Mouse (Mus musculus) cerebellum, adult 18-20 months (tissue): ENCODE data around the gene Plb1.

Experiments used
- DNase-seq, 2 experiments: peaks; one replicate each; pipeline ENCODE4 v3.0.0; 2021

The Plb1 gene

DNA sequence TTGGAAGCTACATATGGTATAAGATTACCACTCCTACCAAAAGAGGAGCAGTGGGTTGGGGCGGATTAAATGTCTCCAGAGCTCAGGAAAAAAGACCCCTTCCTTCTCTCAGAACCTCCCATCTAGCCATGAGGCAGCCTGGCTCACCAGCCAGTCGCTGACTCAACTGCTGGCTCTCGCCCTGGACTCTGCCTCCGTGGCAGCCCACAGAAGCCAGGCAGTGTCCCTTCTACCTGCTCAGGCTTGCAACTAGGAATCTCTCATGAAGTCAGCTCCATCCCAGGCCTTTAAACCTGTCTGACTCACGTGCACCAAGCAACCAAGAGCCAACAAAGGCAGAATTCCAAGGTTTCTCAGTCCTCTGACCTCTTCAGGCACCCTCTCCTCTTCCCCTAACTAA lies 103.6 kb downstream of the Plb1 start:
- peak; percentile 67 to 73 for DNase-seq

DNA sequence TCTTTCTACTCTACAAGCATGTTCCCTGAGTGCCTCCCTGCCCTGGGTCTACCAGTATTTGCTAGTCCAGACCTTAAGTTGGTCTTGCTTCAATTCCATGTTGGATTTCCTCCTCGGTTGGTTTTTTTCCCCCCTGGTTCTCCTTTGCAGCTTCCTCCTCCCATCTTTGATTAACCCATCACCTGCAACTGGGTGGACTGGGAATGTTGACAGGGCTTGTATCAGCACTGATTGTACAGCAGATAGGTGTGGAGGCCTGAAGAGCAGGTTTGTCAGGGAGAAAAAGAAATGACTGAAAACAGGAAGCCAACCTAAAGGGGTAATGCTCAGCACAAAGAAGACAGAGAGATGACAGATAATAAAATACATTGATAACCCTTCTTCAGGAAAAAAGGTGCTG lies 104.8 kb downstream of the Plb1 start:
- DNase-seq: no peak

DNA sequence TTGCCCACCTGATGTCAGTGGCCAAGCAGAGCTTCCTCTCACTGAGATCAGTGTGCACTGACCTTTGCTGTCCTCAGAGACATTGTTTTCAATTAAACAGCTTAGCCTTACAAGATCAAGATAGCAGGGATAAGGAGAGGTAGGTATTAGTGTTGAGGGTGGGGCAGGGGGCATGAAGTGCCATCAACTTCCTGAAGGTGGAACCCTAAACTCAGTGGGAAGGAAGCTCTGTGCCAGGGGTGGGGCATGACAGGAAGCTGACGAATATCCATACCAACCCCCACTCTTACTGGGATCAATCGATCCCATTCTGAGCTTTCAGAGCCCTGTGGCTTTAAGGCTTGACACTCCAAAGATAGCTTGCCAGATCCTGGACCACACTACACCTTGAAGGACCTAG lies 105.8 kb downstream of the Plb1 start:
- no peak for DNase-seq

DNA sequence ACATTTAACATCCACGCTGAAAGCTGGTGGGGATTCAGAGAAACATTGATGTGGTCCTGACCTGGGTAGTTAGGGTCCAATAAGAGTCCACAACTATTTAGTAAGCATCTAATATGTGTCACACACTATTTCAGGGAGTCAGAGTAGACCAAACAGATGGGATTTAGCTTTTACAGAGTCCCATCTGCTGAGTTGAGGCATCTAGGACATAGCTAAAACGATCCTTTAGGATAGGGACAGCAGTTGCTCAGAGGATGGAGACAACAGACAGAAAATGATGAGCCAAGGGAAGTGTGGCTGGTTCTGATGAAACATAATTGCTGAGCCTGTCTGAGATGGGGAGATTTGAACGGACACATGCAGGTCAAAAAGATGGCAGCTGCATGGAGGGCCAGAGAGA lies 106.3 kb downstream of the Plb1 start:
- no peak for DNase-seq

DNA sequence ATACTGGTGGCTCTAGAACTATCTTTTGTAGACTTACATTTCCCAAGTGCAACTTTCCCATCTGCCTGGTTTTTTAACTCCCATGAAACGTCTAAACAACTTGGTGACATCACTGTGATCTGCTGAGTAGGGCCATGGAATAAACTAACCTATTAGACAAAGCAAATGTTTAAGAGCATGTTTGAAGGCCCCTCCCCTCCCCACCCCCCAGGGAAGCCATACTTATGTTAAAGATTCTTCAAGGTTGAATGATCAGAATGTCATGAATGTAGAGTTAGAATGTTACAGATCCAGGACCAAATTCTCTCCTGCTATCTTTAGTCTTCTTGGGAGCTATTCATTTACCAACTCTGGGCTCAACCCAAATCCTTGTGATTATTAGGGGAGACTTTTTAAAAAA lies 107.7 kb downstream of the Plb1 start:
- DNase-seq: no peak

DNA sequence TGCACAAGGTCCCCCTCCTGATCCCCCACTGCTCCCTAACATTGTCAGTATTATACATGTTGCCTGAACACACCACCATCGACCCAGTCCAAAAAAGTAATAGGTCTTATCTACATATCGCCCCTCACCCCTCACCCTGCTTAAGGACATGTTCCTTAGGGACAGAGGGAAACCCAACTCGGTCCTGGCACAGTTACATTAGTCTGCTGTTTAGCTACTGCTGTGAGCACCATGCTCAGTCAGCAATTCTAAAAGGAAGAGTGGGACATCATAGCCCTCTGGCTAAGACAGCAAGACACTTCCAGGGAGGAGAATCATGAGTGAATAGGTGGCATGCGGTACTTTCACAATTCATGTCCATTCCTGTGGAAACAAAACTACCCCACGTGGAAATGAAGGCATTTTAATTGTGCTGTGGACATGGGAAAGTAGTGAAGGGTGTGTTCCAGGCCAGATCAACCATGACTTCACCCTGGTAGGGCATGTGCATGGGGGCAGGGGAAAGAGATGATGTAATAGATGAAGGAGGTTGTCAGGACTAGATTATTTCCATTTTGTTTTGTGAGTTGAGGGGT lies 110.3 kb downstream of the Plb1 start:
- no peak for DNase-seq

DNA sequence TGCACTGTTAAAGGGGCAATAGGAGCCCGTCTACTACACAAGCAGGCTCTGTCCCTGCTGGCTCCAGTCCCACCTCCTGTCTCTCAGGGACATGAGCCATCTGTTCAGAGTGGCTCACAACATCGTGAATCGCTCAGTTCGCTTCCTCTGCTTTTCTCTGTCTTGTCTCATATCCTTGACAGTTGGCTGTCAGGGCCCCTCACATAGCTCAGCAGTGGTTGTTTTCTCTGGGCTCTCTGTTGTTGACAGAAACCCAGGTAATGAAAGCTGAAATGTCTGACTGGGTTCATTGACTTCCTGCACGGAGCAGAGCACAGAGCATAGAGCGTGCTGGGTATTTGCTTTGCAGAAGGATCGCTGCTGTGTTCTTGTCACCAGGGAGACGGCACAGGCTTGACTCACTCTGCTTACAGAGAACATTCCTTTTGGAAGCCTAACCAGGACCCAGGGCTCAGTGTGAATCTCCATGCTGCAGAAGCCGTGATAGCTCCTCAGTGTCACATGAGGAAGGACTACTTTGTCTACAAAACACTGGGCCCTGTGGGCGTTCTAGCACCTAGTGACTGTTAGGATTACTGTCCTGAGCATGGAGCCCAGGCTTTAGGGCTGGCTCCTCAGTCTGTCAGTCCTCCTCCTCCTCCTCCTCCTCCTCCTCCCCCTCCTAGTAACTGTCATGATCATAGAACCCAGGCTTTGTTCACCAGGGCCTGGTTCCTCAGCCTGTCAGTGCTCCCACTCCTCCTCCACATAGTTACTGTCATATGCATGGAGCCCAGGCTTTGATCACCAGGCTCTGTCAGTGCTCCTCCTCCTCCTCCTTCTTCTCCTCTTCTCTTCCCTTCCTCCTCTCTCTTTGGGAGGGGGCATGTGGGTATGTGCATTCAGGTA lies 113.8 kb downstream of the Plb1 start:
- DNase-seq: peak; percentile 86 to 90

DNA sequence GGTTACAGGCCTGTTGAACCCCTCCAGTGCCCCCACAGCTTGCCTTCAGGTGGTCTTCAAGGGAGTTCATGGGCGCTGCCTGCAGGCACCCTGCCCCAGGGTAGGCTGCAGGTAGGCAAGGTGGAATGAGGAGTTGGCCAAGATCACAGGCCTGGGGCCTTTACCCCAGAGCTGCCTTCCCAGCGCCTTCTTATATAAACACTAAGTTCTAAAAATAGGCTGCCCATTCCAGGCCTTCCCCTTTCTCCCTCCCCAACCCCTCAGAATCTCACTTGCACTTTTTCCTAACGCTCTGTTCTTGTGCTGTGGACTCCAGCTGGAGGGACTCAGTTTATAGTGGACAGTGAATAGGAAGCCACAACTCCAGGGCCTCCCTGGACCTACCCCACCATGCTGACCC lies 117.2 kb downstream of the Plb1 start:
- DNase-seq: no peak

DNA sequence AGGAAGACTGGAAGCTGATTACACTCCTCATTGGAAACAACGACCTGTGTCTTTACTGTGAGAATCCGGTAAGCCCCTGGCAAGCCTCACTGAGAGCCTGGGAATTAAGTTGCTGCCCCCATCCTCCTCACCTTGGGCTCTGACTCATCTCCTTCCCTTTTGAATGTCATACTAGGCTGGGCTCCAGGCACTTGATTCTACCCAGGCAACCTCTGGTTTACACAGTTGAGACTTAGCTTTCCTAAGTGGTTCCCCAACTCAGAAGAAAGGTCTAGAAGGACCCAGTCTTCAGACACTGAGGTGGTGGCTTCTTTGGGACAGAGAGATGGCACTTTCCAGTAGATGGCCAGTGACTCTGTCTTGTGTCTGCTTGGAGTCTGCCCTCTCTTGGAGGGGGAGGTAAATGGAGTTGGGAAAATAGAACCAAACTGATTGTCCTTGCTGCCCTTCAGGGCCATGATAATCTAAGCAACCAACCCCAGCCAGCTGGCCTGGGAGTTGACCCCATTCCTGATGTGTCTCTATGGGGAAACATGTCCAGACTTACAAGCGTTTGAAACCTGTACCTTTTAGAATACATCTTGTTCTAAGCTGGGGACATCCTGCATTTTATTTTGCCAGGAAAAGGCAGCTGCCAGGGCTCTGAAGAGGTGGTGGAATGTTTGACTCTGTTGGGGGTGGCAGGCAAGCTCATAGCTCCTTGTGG lies 118.2 kb downstream of the Plb1 start:
- DNase-seq: no peak

DNA sequence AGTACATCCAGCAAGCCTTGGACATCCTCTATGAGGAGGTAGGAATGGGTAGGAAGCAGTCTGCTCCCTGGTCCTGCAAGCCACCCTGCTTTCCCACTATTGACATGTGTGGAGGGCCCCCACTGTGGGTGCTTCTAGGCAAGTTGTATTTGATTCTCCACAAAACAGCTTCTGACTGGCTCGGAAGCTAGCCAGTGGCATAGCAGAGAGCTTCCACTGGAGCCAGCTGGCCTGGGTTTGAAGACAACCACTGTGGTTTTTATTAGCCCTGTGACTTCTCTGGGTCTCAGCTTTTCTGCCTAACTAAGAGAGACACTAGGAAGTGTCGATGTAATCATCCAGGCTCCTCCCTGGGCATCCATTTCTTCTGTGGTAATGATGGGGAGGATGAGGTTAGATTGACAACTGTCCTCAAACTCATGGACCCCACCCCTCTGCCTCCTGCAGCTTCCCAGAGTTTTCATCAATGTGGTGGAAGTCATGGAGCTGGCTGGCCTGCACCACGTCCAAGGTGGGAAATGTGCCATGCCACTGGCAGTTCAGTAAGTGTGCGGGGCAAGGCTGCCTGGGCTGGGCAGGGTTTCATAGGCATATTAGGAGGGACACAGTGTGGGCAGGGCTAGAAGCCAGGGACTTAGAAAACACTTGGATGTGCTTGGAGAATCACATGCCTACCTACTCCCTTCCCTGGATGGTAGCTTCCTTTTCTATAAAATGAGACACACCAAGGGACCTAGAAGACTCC lies 119.4 kb downstream of the Plb1 start:
- no peak for DNase-seq

DNA sequence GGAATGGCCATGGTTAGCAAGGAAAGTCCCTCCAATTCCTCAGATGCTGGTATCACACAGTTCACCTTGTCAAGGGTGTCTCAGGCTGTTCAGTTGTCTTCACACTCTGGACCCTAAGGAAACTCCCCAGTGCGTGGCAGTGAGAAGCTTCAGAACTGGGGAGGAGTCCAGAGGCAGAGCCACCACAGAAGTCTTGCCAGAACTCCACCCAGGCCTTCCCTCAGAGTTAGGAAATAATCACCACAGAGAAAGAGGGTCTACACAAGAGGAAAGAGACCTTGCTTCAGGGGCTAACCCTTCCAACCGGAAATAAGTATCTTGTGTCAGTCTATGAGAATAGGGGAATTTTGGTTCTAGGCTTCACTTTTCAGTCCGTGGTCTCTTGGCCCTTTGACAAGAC lies 120.3 kb downstream of the Plb1 start:
- no peak for DNase-seq

DNA sequence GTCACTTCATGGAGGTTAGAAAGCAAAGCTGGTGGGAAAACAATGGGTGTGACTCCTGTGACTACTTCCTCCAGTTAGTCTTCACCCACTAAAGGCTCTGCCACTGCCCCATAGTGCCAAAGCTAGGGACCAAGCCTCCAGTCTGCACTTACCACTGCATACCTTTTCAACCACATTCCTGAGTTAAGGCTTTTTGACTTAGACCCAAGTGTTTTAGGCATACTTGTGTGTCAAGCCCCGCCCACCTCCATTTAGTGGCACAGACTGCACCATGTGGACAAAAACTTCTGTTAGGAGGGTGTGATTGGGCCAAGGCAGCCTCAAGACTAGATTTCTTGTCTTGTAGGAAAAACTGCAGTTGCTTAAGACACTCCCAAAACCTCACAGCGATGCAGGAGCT lies 120.8 kb downstream of the Plb1 start:
- DNase-seq: no peak

DNA sequence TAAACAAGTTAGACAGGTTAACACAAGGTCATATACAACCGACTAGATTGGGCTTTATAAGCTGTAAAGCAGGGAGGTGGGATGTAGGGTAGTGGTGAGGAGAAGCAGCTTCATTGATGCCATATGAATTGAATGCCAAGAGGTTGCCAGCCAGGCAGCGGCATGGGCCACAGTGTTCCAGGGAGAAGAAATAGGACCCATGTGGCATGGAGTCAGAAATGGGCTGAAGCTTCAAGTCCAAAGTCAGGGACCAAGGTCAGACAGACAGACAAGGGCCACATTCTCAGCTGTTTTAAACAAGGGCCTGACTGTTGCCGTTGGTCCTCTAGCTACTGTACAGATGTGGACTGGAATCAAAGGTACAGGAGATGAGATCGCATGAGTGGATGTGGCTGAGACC lies 128.0 kb downstream of the Plb1 start:
- peak in 1 of 2 experiments; percentile 2 for DNase-seq

DNA sequence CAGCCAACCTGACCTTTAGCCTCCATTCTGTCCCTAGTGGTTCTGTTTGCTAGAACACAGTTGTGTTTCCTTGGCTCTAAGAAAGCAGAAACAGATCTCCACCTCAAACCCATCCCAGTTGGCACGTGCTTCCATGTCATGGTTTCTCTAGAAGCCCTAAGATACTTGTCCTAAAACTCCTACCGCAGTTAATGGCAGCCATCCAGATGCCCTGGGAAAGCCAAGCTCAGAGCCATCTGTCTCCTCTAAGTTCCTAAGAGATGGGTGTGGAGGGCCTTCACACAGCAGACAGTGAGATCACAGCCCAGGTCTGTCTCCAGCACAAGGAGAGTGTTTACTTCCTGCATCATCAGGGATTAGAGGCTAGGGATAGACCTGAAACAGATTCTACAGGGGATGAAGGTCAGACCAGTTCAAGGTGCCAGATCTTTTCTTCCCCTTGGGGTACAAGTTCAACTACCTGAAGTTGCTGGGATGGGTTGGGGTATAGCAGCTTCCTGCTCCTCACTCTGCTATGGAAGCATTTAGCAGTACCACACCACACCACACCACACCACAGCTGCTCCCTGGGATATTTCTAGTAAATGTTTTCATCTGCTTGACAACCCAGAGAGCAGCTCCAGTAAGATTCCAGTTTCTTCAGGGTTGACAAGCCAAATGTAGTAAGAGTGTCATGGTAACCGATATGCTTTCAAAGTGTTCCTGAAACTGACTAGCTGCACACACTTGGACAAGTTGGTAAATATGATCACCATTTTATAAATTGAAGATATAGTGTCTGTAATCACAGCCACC lies 129.1 kb downstream of the Plb1 start:
- peak; percentile 68 to 76 for DNase-seq

DNA sequence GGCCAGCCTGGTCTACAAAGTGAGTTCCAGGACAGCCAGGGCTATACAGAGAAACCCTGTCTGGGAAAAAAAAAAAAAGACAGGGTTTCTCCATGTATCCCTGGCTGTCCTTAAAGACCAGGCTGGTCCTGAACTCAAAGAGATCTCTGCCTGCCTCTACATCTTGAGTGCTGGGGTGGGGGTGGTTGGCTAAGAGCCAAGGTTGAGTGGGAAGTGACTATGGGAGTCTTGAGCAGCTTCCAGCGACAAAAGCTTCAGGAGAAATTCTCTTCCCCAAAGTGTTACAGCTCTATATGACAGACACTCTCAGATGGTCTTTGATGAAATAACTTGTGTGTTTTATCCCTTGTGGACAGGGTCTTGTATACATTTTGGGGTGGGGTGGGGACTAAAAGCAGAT lies 136.9 kb downstream of the Plb1 start:
- no peak for DNase-seq

DNA sequence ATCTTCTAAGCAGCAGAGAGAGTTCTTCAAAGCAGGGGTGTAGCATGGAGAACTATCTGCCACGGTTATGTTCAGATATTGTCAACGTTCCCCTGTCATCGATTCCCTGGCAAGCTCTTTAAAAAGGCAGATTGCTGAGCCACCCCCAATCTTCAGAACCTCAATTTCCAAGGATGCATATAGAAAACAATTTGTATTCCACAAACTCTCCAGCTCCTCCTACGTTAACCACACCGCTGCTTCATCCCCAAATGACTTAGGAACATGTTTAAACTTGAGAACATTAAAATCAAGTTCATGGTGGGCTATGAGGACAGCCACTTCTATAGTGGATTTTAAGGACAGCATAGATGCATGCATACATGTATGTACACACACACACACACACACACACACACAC lies 138.7 kb downstream of the Plb1 start:
- DNase-seq: no peak

DNA sequence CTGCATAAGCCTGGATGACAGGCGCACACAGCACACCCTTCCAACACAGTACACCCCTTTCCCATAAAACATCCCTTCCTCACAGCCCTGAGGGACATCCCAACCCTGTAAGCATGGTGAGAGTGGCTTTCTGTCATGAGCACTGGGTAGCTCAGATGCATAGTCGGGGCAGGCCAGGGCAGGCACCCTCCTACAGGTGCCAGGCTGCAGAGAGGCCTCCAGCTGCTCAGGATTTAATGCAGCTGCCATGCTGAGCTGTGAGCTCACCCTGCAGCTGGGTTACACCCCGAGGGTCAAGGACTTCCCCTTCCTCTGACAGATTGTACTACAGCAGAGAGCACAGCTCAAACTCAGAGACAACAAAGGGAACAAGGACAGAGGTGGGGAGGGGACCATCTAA lies 146.0 kb downstream of the Plb1 start:
- DNase-seq: no peak

DNA sequence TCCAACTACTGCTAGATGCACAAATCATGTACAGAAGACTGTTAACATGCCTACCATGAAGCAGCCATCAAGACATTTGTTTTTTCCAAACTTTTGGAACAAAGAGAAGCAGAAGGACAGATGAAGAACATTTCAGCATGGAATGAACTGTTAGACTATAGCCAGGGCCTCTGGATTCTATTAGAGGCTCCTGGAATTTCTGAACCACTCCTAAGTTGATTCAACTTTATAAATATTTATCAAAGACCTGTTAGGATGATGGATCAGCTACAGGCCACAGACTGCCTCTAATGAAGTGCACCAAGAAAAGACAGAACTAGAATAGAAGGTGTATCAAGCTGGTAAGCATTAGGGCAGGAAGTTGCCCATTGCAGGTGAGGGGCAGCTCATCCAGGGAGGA lies 156.1 kb downstream of the Plb1 start:
- DNase-seq: no peak

DNA sequence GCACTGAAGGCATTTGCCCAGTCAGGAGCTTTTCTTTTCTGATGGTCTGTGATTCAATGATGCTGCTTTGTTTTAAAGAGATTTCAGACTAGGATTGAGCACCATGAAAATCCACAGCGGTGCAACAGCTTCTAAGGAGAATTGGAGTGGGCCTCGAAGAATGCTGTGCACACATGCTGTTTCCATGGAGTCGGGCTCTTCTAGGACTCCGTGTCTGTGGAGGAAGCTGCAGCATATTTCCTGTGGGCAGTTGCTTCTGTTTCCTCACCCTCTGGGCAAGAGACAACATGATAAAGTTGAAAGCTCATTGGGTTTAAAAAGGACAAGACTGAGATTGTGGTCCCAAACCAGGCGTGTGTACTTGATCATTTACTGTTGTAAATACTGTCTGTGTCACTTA lies 157.8 kb downstream of the Plb1 start:
- DNase-seq: no peak

DNA sequence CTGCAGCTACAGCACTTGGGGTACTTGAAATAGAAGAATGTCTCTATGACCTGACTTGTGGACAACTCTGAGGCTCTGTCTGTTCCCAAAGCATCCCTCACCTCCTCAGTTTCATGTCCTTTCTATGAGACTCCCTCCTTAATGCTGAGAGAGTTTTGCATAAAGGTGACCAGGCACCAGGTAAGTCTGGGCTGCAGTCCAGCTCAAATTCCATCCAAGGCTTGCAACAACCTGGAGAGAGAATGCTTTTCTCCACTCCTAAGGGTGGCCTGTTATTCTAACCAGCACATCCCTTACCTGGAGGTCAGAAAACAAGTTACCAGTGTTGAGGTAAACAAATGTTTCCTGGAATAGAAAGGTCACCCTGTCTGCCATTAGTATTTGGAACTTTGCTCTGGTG lies 159.8 kb downstream of the Plb1 start:
- DNase-seq: no peak

DNA sequence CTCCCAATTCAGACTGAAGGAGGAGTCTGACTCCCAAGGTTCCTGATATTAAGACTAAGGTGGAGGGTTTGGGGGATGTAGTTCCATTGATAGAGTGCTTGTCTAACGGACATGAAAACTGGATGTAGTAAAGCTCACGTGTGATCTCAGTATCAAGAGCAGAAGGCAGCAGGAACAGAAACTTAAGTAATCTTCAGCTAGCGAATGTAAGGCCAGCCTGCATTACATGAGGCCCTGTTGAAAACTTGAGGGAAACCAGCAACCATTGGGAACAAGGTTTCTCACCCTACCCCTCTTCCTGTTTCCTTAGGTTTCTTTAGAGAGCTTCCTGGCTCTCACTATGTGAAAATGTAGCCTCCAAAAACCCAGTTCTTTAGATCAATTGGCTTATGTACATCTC lies 162.1 kb downstream of the Plb1 start:
- no peak for DNase-seq

DNA sequence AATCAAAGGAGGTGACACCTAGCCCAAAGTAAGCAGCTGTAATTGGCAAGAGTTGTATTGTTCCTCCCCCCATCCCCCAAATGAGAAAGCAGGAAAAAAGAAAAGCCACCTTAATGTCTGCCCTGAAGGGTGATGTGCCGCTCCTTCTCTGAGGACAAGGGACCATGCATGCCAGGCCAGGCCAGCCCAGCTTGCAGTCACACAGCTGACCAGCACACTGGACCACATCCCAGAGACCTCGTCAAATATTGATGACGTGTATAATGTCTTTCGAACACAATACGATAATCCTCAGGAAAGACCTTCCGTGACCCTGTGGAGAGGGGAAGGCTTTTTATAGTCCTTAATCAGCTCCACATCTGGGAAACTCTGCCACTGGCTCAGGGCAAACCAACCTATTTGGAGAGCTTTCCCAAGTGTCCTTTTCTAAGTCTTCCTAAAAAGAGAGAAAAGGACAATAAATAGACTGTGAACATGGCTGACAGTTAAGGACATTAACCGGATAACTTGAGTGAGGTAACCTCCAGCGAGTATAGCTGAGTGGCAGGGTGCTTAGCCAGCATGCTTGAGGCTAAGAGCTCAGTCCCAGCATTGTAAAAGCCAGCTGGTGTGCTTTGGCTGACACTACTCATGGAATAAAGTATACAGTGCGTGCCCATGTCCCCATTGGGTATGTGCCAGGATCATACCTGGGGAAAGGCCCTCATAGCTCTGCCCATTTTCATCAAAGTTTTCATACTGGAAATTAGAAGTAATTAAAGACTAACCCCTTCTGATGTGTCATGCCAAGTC lies 162.8 kb downstream of the Plb1 start:
- no peak for DNase-seq
